Mouse (Mus musculus): ENCODE results near the gene Gar1.

GRCm38 (mm10) chr3:129878405-129879021 lies 47.3 kb upstream of the Gar1 start, which contains the start of gene Pla2g12a:
- no peak for TF ChIP-seq CTCF (IDR thresholded peaks at IDR 0.05; ENCODE audit: low read depth, low read length)
- no peak for TF ChIP-seq POLR2A (IDR thresholded peaks at IDR 0.05; ENCODE audit: borderline replicate concordance, low read depth, low read length)
